Mouse (Mus musculus): ENCODE results near the gene Chrm1.

- no peak for TF ChIP-seq CTCF (IDR thresholded peaks at IDR 0.05; ENCODE audit: low read depth)
- TF ChIP-seq EP300 (IDR thresholded peaks at IDR 0.05; ENCODE audit: low read depth) = no peak
Measured at GRCm38 (mm10) chr19:8673336-8674063, 9.9 kb downstream of the Chrm1 start.

Measured in liver, embryonic 14.5 days (tissue).